Mouse (Mus musculus) B cell, adult 2 months (primary cell): ENCODE data around the gene Nfx1.
A peak's percentile ranks its signal among the peaks of the same experiment; 100 is the strongest.
"Not testable (repeated sequence)": the region's sequence is repeated elsewhere in the genome, so short reads cannot be mapped to it uniquely, and the experiment has no call there.

Source experiments
- DNase-seq, 2 experiments: peaks; one replicate each; pipeline ENCODE4 v3.0.0; 2022

The Nfx1 gene

DNA sequence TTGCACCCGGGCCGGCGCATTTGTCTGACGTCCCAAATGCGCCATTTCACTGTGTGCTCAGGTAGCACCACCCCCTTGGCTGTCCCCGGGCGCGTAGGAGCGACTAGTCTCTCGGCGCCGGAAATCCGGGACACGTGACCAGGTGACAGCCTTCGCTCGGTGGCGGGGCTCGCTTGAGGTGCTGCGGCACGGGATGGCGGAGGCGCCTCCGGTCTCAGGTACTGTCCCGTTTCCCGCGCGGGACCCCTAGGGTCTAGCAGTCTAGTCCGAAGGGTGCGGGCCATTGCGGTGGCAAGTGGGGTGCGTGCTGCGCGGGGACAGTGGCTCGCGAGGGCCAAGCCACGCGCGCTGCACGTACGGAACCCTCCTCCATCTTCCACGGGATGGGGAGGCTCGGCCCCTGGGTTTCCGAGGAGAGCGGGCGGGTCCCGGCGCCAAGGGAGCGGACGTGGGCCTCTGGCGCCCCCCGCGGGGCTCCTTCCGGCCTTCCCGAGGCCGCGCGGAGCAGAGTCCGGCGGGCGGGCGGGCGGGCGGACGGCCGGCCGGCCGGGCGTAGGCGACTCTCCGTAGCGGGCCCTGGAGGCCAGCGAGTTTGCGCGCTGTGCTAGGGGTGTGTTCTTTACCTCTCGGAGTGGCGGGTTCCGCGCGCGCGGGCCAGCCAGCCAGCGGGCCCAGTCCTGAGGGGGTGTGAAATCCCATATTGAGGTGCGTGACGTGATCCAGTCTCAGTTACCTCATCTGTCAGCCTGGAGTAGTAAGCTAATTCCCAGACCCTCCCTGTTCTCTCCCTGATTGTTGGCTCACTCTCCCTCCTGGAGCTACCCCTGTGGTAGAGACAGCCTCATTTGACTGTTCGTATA is at the start of gene Nfx1:
Gene Nfx1 (plus strand): TSS at position 65 of the 860 bp plus-strand sequence.
- peak; percentile 96 to 97 for DNase-seq

DNA sequence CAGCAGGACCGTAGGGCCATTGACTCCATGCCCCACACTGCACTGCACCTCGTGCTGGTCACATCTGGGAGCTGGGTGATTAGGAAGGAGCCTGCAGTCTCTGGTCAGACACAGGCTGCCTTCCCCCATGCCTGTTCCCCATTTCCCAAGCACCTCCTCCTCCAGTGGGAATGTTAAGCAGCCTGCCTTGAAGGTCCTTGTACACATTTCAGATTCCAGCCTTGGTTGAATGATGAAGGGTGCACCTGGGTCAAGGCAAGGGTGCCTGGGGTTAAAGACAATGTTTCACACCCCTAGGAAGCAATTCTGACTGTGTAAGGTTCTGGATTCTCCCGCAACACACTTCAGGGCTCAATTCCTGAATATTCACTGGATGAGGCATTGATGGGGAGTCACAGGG is 49.4 kb upstream of the Nfx1 start:
- DNase-seq, result no peak

GRCm38 (mm10) chr4:40923087-40923651 is 47.5 kb upstream of the Nfx1 start:
- DNase-seq, result no peak

- DNase-seq, result no peak
These were observed 45.1 kb upstream of the Nfx1 start for GRCm38 (mm10) chr4:40925568-40925967.

DNA sequence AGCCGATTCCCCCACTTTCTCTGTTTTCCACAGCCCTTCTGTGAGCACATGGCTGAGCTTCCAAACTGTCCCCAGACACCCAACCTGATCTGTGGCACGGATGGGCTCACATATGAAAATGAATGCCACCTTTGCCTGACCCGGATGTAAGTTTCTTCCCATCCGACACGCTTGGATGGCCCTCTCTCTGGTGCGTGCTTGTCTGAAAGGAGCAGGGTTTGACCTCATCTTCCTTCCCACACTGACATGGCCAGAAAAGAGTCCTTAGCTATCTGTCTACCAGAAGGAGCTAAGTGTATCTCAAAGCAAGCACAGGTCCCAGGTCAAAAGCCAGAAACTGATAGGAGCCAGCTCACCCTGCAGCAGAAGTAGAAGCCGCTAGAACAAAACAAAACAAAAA is 41.7 kb upstream of the Nfx1 start:
- no peak for DNase-seq

DNA sequence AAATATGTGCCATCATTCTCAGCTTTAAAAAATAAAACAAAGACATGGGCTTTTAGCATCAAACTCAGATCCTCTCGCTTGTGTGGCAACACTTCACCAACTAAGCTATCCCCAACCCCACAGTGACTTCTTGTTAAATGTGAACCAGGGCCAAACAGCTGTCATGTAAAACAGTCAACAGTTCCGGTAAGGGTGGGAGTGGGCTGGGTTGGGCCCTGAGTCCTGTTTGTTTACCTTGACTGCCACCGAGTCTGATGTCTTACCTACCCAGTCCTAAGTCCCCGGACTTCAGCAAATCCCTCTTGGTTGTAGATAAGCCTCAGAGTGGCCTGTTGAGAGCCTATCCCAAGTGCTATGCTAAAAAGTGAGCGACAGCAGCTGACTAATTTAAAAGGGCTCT is 37.0 kb upstream of the Nfx1 start:
- DNase-seq, result no peak

- not testable (repeated sequence) for DNase-seq
These were observed 36.3 kb upstream of the Nfx1 start for GRCm38 (mm10) chr4:40934369-40934768.

DNA sequence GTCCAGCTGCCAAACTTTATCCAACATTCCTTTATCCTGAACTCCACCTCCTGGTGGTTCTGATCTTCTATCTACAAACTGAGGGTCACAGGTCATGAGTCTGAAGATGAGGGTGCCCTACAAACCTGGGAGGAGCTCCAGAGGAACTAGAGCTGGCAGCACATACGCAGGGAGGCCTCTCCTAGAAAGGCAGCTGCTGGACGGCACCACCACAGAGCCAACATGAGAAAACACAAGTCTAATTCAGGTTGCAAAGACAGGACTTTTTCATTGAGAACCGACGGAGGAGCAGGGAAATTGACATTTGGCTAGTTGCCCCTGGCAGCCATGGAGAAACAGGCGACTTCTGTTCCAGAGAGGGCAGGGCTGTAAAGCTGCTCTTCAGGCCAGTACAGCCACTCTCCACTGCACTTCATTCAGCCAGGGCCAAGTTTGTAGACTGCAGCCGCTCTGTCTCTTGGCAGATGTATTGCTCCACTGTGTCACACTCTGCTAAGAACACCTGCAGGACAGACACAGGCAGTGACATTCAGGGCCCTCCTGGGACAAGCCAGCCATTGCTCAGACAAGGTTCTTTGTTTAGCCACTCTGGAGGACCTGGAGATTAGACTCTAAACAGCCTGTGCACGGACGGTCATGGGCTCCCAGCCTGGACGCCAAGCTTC is 34.4 kb upstream of the Nfx1 start:
- DNase-seq, result no peak

DNA sequence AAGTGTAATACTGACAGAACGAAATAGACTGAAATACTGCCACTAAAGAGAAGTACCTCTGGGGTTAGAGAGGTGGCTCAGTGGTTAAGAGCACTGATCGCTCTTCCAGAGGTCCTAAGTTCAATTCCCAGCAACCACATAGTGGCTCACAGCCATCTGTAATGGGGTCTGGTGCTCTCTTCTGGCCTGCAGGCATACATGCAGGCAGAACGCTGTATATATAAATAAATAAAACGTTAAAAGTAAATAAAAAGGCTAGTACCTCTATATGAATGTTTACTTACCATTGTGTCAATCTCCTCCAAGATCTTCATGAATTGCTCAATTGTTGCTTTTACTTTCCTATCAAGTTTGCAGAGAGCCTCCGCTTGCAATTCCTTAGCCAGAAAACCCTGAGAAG is 31.9 kb upstream of the Nfx1 start:
- DNase-seq, result no peak

- DNase-seq, result no peak
These were observed 27.1 kb upstream of the Nfx1 start for GRCm38 (mm10) chr4:40943651-40944050.

DNA sequence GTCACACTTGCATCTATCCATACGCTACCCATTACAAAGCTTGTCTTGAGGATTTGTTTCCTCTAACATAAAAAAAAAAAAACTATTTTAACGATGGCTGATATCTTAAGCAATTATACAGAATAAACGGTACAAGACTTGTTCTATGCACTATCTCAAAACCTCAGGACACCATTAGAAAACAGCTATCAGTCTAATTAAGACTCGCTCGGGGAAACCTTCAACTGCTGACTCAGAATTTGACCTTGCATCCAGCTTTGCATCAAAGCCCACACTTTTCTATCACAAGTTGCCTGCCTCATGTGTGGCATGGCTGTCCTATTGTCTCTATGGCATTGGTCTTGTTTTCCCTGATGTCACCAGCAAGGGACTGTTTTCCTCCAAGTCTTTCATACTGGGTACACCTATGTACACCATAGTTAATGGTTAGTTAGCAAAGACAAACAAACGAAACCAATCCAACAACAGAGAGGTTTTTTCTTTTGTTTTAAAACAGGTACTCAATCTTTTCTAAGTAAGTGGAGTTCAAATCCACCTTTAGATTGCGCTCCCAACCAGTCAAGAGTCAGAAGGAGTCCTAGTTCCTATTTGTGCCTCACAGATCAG is 24.1 kb upstream of the Nfx1 start:
- DNase-seq, result no peak

GRCm38 (mm10) chr4:40947565-40948159 is 23.0 kb upstream of the Nfx1 start:
- DNase-seq, result no peak

DNA sequence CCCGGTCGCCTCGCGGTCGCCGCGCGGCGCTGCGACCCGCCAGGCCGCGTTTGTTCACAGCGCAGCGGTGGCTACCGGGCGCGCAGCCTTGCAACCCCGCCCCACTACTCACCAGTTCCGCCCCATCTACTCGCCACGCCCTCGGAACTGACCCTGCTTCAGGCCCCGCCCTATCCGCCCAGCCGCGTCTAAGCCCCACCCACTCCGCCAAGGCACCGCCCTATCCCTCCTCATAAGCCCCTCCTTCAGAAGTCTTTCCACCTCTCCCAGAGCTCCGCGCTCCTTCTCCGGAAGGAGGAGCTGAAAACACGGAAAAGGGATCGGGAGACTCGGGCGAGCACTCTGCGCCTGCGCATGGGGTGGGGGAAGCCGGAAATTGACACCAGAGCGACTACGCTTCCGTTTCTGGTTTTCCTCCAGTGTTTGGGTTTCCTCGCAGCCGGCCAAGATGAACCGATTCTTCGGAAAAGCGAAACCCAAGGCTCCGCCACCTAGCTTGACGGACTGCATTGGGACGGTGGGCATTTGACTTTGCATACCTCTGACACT is 22.5 kb upstream of the Nfx1 start, which contains the start of the genes Bag1 and Chmp5:
Gene Bag1 (minus strand): TSS at position 135 of the 549 bp plus-strand sequence.
Gene Chmp5 (plus strand): TSS at position 248 of the 549 bp plus-strand sequence.
- DNase-seq, result peak; percentile 98

DNA sequence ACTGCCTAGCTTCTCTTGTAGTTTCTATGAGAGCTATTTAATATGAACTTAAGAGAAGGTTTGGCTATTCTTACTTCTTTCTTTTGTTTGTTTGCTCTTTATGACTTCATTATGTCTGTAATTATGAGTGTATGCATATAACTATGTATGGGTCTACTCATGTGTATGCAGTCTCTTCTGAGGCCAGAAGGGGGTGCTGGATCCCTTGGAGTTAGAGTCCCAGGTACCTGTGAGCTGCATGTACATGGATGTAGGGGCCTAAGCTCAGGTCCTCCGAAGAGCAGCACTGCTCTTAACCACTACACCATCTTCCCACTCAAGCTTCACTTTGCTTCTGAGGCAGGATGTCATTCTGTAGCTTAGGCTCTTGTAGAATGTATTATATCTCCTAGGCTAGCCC is 17.2 kb upstream of the Nfx1 start:
- DNase-seq, result peak; percentile 32 to 52

- no peak for DNase-seq
These were observed 14.8 kb upstream of the Nfx1 start for GRCm38 (mm10) chr4:40955942-40956341.

- DNase-seq, result no peak
These were observed 7.2 kb upstream of the Nfx1 start for GRCm38 (mm10) chr4:40963536-40963935.

GRCm38 (mm10) chr4:40969161-40969560 is 1.5 kb upstream of the Nfx1 start:
- no peak for DNase-seq

- DNase-seq, result peak in 1 of 2 experiments; percentile 5
These were observed 720 bp upstream of the Nfx1 start for GRCm38 (mm10) chr4:40969781-40970591.

- DNase-seq, result no peak
These were observed 189 bp upstream of the Nfx1 start for GRCm38 (mm10) chr4:40970592-40970841.

DNA sequence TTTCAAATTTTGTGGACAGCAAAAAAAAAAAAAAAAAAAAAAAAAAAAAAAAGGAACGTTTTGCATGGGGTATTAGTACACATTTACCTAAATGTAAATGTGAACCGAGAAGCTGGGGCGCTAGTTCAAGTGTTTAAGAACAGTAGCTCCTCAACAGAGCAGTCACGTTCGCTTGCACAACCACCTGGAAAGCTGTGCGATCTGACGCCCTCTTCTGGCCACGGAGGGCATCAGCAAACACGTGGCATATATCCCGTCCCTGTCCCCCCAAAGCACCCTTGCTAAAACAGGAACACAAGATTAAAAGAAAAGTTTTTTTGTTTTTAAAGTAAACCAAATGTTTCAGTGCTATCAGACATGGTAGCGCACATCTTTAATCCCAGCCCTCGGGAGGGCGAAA is 1.0 kb downstream of the Nfx1 start:
- peak; percentile 76 to 77 for DNase-seq

DNA sequence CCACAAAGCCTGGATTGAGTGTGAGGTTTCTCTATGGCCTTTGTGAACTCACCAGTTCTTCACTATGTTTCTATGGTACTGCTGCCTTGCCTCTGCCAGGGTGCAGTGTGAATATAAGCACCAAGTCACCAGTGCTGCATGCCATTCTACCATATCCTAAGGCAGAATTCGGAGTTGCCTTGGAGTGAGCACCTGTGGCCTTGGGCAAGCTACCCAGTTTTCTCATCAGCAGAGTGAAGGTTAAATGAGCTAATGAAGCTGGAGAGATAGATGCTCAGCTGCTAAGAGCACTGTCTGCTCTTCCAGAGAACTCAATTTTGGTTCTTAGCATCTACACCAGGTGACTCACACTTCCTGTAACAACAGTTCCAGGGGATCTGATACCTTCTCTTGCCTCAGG is 3.3 kb downstream of the Nfx1 start:
- DNase-seq, result no peak

DNA sequence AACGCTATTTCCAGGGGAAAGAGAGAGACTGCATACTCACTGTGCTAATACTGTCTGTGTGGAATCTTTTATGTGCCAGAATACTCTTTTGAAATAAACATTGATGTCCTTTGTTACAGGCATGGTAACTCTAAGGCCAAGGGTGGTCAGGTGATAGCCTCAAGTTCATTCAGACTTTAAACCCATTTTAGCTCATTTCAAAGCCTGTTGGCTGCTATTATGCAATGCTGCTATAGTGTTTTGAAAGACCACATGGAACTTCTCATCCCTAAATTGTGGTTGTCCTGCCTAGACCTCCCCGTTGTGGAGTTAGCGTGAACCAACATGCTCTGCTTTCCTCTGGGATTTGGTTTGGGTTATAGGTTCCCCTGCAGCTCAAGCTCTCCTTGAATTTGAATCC is 5.0 kb downstream of the Nfx1 start:
- no peak for DNase-seq
